Mouse (Mus musculus): ENCODE data around the gene Catsperd. TPM values are rescaled to one million over a fixed set of nuclear protein-coding genes. Genes with fewer than 3 reads are reported as not detected.

The Catsperd gene
- 0.78 and 1.0 TPM in 2 replicates for polyA plus RNA-seq (2015; fragmentation: Nextera tagmentation; extraction: Ambion mirVana)

DNA sequence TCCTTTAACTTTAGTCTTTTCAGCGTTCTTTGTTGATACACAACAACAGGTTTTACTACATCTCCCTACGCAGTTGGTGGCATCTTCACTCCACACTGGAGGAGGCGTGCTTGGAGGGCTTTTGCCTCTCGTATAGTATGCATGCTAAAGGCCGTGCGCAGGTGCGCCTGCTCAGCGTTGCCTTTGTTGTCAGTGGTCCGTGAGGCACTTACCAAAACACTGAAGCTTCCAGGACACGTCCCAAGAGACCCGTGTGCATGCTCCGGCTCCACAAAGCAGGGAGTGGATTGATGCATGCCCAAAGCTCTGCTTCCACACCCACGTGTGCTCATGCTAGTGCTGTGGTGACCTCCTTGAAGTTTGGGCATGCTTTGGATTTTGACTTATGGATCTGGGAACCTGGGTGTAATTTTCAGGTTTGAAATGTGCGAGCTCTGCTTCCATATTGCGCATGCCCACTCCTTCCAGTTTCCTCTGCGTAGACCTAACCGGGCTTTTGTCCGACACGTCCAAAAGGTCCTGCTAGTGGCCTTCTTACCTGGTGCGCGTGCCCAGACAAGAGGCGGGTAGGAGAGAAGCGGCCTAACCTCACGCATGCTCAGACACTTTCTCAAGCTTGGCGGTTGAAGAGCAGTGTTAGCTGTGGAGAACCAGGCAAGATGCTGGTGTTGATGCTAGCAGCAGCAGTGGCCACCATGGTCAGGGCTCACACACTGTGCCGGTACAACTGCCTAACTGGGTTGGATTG is at the start of gene Catsperd:
Catsperd (plus strand) TSS at position 614 of the 748 bp plus-strand sequence.
- H3K4me3 ChIP-seq (replicated peaks; ENCODE audit: low read depth, low read length), result peak within 1 kb of the TSS; percentile 79
- no peak for DNase-seq (ENCODE audit: low spot score)
- H3K9ac ChIP-seq (ENCODE audit: low read depth, low read length), result peak within 1 kb of the TSS; percentile 51; the same call in 1 of the 2 replicates
- H3K36me3 ChIP-seq (ENCODE audit: insufficient read depth, low read length), result 0 out of 2 replicates have a peak, but pooled peaks cover 2% of the 10 kb centered on the region
- H3K4me2 ChIP-seq (ENCODE audit: low read length), result peak within 1 kb of the TSS; percentile 87
- no peaks in the 10 kb centered on the region for H3K9me3 ChIP-seq (replicated peaks; ENCODE audit: low read length)
- WGBS, result 8% methylated on average over 26 of the region's 26 CpGs
- TF ChIP-seq CTCF (IDR thresholded peaks at IDR 0.05; ENCODE audit: low read depth), result no peak
- peak within 1 kb of the TSS; percentile 87 for H3K27ac ChIP-seq
- ATAC-seq (replicated peaks; ENCODE audit: low FRiP score, low read depth), result peak; percentile 38
- no peaks in the 10 kb centered on the region for H3K27me3 ChIP-seq (ENCODE audit: insufficient read depth, low read length)
- H3K4me1 ChIP-seq (replicated peaks; ENCODE audit: insufficient read depth, low read length), result 0 out of 2 replicates have a peak, but pooled peaks cover 8% of the 10 kb centered on the region

GRCm38 (mm10) chr17:56583071-56583470 is 44.9 kb upstream of the Catsperd start:
- Histone ChIP-seq H3K4me2 (ENCODE audit: low read length) (peak overlapping the region; percentile 70), H3K4me3 (replicated peaks; ENCODE audit: low read depth, low read length) (peak overlapping the region; percentile 84), H3K4me1 (replicated peaks; ENCODE audit: insufficient read depth, low read length) (peaks cover 13% of the 10 kb centered on the region; the same call in 1 of the 2 replicates), H3K27me3 (ENCODE audit: insufficient read depth, low read length) (no peaks in the 10 kb centered on the region), H3K27ac (0 out of 2 replicates have a peak overlapping the region, but pooled peaks have one; percentile 99), H3K9ac (ENCODE audit: low read depth, low read length) (peak overlapping the region; percentile 96), H3K36me3 (ENCODE audit: insufficient read depth, low read length) (peaks cover 54% of the 10 kb centered on the region), H3K9me3 (replicated peaks; ENCODE audit: low read length) (no peaks in the 10 kb centered on the region)
- 82% methylated on average over 1 of the region's 1 CpGs for WGBS
- ATAC-seq (replicated peaks; ENCODE audit: low FRiP score, low read depth) (no peak), DNase-seq (ENCODE audit: low spot score) (no peak)
- no peak for TF ChIP-seq CTCF (IDR thresholded peaks at IDR 0.05; ENCODE audit: low read depth)

GRCm38 (mm10) chr17:56583611-56584256 is 44.2 kb upstream of the Catsperd start:
- Histone ChIP-seq H3K27ac (peak overlapping the region; percentile 99), H3K27me3 (ENCODE audit: insufficient read depth, low read length) (no peaks in the 10 kb centered on the region), H3K36me3 (ENCODE audit: insufficient read depth, low read length) (peaks cover 52% of the 10 kb centered on the region), H3K4me3 (replicated peaks; ENCODE audit: low read depth, low read length) (peak overlapping the region; percentile 84), H3K9me3 (replicated peaks; ENCODE audit: low read length) (no peaks in the 10 kb centered on the region), H3K4me1 (replicated peaks; ENCODE audit: insufficient read depth, low read length) (peaks cover 13% of the 10 kb centered on the region; the same call in 1 of the 2 replicates), H3K9ac (ENCODE audit: low read depth, low read length) (peak overlapping the region; percentile 96), H3K4me2 (ENCODE audit: low read length) (peak overlapping the region; percentile 70)
- WGBS, result 1% methylated on average over 33 of the region's 33 CpGs
- TF ChIP-seq CTCF (IDR thresholded peaks at IDR 0.05; ENCODE audit: low read depth), result no peak
- DNase-seq (ENCODE audit: low spot score) (peak; percentile 40), ATAC-seq (replicated peaks; ENCODE audit: low FRiP score, low read depth) (no peak; the same call in 1 of the 2 replicates)

DNA sequence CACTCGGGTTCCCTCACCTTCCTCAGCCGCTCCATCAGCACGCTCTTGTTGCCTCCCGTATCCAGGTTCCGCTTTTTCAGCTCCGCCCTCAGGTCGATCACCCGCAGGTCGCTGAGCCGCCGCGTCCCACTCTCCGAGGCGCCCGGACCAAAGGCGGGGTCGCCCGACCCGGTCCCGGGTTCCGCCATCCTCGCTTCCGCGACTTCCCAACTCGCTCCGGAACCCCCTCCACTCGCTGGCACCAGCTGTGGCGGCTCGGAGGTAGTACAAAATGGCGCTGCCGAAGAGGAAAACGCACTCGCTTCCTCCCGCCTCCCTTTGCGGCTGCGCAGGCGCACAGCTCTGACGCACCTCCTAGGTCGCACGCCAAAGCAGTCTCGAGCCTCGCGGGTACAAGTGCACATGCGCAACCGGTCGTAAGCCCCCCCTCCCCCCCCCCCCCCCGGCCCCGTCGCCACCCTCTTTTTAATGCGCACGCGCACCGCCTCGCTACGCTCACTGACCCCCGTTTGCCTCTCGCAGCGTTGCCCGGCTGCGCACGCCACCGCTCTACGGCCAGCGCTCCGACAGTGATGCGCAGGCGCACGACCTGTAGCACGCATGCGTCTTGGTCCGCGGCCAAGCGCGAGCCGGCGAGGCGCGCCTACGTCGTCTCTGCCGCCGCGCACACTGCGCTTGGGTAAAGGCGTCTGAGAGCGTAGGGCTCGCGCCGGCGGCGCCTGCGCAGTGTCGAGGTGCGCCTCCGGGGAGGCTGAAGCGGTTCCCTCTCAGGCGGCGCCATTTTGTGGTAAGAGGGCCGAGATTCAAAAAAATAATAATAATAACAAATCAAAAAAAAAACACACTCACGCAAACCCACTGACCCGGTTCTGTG is 43.4 kb upstream of the Catsperd start, which contains the start of the genes Safb2 and Safb:
Safb2 (minus strand) TSS at position 329 of the 874 bp plus-strand sequence.
Safb (plus strand) TSS at position 569 of the 874 bp plus-strand sequence.
- peak within 1 kb of the TSS; percentile 92 for H3K4me3 ChIP-seq (replicated peaks; ENCODE audit: low read depth, low read length)
- no peaks in the 10 kb centered on the region for H3K9me3 ChIP-seq (replicated peaks; ENCODE audit: low read length)
- ATAC-seq (replicated peaks; ENCODE audit: low FRiP score, low read depth), result peak; percentile 94
- peak within 1 kb of the TSS; percentile 80 for H3K4me2 ChIP-seq (ENCODE audit: low read length)
- no peaks in the 10 kb centered on the region for H3K27me3 ChIP-seq (ENCODE audit: insufficient read depth, low read length)
- peak within 1 kb of the TSS; percentile 99 for H3K27ac ChIP-seq
- peak within 1 kb of the TSS; percentile 96 for H3K9ac ChIP-seq (ENCODE audit: low read depth, low read length)
- H3K36me3 ChIP-seq (ENCODE audit: insufficient read depth, low read length), result peaks cover 52% of the 10 kb centered on the region
- peak; percentile 99 for DNase-seq (ENCODE audit: low spot score)
- TF ChIP-seq CTCF (IDR thresholded peaks at IDR 0.05; ENCODE audit: low read depth), result no peak
- peaks cover 13% of the 10 kb centered on the region; the same call in 1 of the 2 replicates for H3K4me1 ChIP-seq (replicated peaks; ENCODE audit: insufficient read depth, low read length)
- under 1% methylated on average over 95 of the region's 101 CpGs for WGBS

DNA sequence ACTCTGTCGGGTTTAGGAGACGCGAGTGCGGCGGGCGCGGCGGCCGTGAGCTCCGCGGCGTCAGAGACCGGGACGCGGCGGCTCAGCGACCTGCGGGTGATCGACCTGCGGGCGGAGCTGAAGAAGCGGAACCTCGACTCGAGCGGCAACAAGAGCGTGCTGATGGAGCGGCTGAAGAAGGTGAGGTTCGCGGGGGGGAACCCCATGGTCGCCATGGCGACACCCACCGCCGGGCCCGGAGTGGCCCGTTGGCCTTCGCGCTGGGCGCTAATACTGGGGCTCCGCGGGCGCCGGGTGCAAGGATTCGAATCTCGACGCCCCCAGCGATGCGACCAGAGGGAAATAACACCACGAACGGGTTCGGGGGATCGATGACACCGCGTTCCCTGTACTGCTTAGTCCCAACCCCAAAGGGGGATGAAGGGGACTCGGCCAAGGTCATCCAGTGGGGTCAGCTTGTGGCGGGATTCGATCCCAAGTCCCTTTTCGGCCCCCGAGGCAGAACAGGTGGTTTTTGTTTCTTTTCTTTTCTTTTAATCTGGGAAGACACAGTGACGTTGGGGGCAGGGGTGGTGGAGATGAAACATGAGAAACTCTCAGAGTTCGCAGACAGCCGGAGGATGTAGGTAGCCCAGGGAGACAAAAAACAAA is 42.6 kb upstream of the Catsperd start:
- H3K27ac ChIP-seq, result peak overlapping the region; percentile 95
- TF ChIP-seq CTCF (IDR thresholded peaks at IDR 0.05; ENCODE audit: low read depth), result no peak
- H3K4me1 ChIP-seq (replicated peaks; ENCODE audit: insufficient read depth, low read length), result peaks cover 13% of the 10 kb centered on the region; the same call in 1 of the 2 replicates
- peak overlapping the region; percentile 86 for H3K9ac ChIP-seq (ENCODE audit: low read depth, low read length)
- H3K4me3 ChIP-seq (replicated peaks; ENCODE audit: low read depth, low read length), result peak overlapping the region; percentile 92
- peak; percentile 6; the same call in 1 of the 2 replicates for ATAC-seq (replicated peaks; ENCODE audit: low FRiP score, low read depth)
- H3K4me2 ChIP-seq (ENCODE audit: low read length), result peak overlapping the region; percentile 80
- H3K27me3 ChIP-seq (ENCODE audit: insufficient read depth, low read length), result no peaks in the 10 kb centered on the region
- WGBS, result under 1% methylated on average over 61 of the region's 61 CpGs
- H3K9me3 ChIP-seq (replicated peaks; ENCODE audit: low read length), result no peaks in the 10 kb centered on the region
- peaks cover 52% of the 10 kb centered on the region for H3K36me3 ChIP-seq (ENCODE audit: insufficient read depth, low read length)
- DNase-seq (ENCODE audit: low spot score), result peak; percentile 43
